Mouse (Mus musculus): ENCODE data around the gene Slu7. TPM values are rescaled to one million over a fixed set of nuclear protein-coding genes. Genes with fewer than 3 reads are reported as not detected.

Gene Slu7
- total RNA-seq, 2 experiments from 2014 or later, result 25.2 to 32.2 TPM

- intact Hi-C loops (cut with DNase I), result no loop called here
- no peak for DNase-seq
Measured at GRCm38 (mm10) chr11:43417201-43417600, 16.3 kb upstream of the Slu7 start.

- DNase-seq, result no peak
- intact Hi-C loops (cut with DNase I), result no loop called here
Measured at GRCm38 (mm10) chr11:43424386-43424785, 9.2 kb upstream of the Slu7 start.

GRCm38 (mm10) chr11:43425166-43425709 is 8.3 kb upstream of the Slu7 start:
- DNase-seq, result no peak
- intact Hi-C loops (cut with DNase I), result no loop called here

- DNase-seq, result peak; percentile 64 to 74
- intact Hi-C loops (cut with DNase I), result no loop called here
Measured at GRCm38 (mm10) chr11:43425824-43426413, 7.6 kb upstream of the Slu7 start, which contains the start of gene Pttg1. Gene Pttg1, minus strand, starts transcription at chr11:43426251.

GRCm38 (mm10) chr11:43426414-43426884 is 7.1 kb upstream of the Slu7 start:
- intact Hi-C loops (cut with DNase I), result no loop called here
- DNase-seq, result peak in 1 of 2 experiments; percentile 17

GRCm38 (mm10) chr11:43434024-43434407 is 472 bp downstream of the Slu7 start:
- intact Hi-C loops (cut with DNase I), result no loop called here

GRCm38 (mm10) chr11:43441121-43441520 is 7.6 kb downstream of the Slu7 start:
- intact Hi-C loops (cut with DNase I), result no loop called here

More at GRCm38 (mm10) chr11:43434024-43434407, 472 bp downstream of the Slu7 start:
- no peak for DNase-seq

GRCm38 (mm10) chr11:43443183-43443582 is 9.6 kb downstream of the Slu7 start:
- DNase-seq, result no peak
- intact Hi-C loops (cut with DNase I), result no loop called here

More at GRCm38 (mm10) chr11:43441121-43441520, 7.6 kb downstream of the Slu7 start:
- no peak for DNase-seq

GRCm38 (mm10) chr11:43449916-43450315 is 16.4 kb downstream of the Slu7 start:
- intact Hi-C loops (cut with DNase I), result loop anchor here (5.0 kb wide), 1 partner anchor 42 kb away; no protein-coding TSS in a partner anchor
- DNase-seq, result no peak

GRCm38 (mm10) chr11:43451322-43451721 is 17.8 kb downstream of the Slu7 start:
- intact Hi-C loops (cut with DNase I), result loop anchor here (5.0 kb wide), 1 partner anchor 41 kb away; no protein-coding TSS in a partner anchor

GRCm38 (mm10) chr11:43452266-43452665 is 18.7 kb downstream of the Slu7 start:
- intact Hi-C loops (cut with DNase I), result loop anchor here (5.0 kb wide), 1 partner anchor 40 kb away; no protein-coding TSS in a partner anchor
- no peak for DNase-seq

More at GRCm38 (mm10) chr11:43451322-43451721, 17.8 kb downstream of the Slu7 start:
- no peak for DNase-seq

GRCm38 (mm10) chr11:43463204-43463603 is 29.7 kb downstream of the Slu7 start:
- intact Hi-C loops (cut with DNase I), result no loop called here

GRCm38 (mm10) chr11:43470118-43470517 is 36.6 kb downstream of the Slu7 start:
- intact Hi-C loops (cut with DNase I), result no loop called here
- DNase-seq, result peak in 1 of 2 experiments; percentile 21

More at GRCm38 (mm10) chr11:43463204-43463603, 29.7 kb downstream of the Slu7 start:
- no peak for DNase-seq

GRCm38 (mm10) chr11:43470881-43471820 is 37.6 kb downstream of the Slu7 start:
- no peak for DNase-seq
- intact Hi-C loops (cut with DNase I), result no loop called here

- intact Hi-C loops (cut with DNase I), result no loop called here
Measured at GRCm38 (mm10) chr11:43473115-43473514, 39.6 kb downstream of the Slu7 start.

GRCm38 (mm10) chr11:43473635-43474224 is 40.2 kb downstream of the Slu7 start:
- intact Hi-C loops (cut with DNase I), result no loop called here
- DNase-seq, result no peak

More at GRCm38 (mm10) chr11:43473115-43473514, 39.6 kb downstream of the Slu7 start:
- no peak for DNase-seq

- intact Hi-C loops (cut with DNase I), result no loop called here
- peak; percentile 37 to 42 for DNase-seq
Measured at GRCm38 (mm10) chr11:43474225-43474774, 40.8 kb downstream of the Slu7 start, which contains the start of gene C1qtnf2. Gene C1qtnf2, plus strand, starts transcription at chr11:43474276.

- intact Hi-C loops (cut with DNase I), result no loop called here
- no peak for DNase-seq
Measured at GRCm38 (mm10) chr11:43479376-43479775, 45.8 kb downstream of the Slu7 start.

GRCm38 (mm10) chr11:43480561-43480960 is 47.0 kb downstream of the Slu7 start:
- no peak for DNase-seq
- intact Hi-C loops (cut with DNase I), result no loop called here
